Mouse (Mus musculus) limb, embryonic 11.5 days (tissue): ENCODE measurements around the gene Zfp398. TPM values are rescaled to one million over a fixed set of nuclear protein-coding genes. Genes with fewer than 3 reads are reported as not detected.
A peak's percentile ranks its signal among the peaks of the same experiment; 100 is the strongest.

ENCODE experiments used
- ATAC-seq: fragments of 200-750 bp; cut with Nextera tagmentation; 2 replicates; pipeline ENCODE4 v1.8.0; 2017; ENCODE audit warnings: low read depth; ENCODE audit not compliant: insufficient number of reproducible peaks, low FRiP score, low TSS enrichment
- DNase-seq: peaks from one replicate; pipeline ENCODE4 v3.0.0-alpha.2; 2015; ENCODE audit warnings: low spot score
- H3K27ac ChIP-seq: fragments of 300-500 bp; sonication (generic); replicated peaks from 2 replicates; pipeline ENCODE4 v1.5.1; 2014; ENCODE audit warnings: low read depth, mild to moderate bottlenecking, low read length
- H3K27me3 ChIP-seq: fragments of 300-500 bp; sonication (generic); 2 replicates; pipeline ENCODE4 v1.6.1; 2014; ENCODE audit warnings: mild to moderate bottlenecking, low read length, mixed read lengths; ENCODE audit not compliant: control insufficient read depth, insufficient read depth
- H3K36me3 ChIP-seq: fragments of 300-500 bp; sonication (generic); 2 replicates; pipeline ENCODE4 v1.6.1; 2014; ENCODE audit warnings: mild to moderate bottlenecking, low read length, moderate library complexity, mixed read lengths; ENCODE audit not compliant: control insufficient read depth, insufficient read depth
- H3K4me1 ChIP-seq: fragments of 300-500 bp; sonication (generic); 2 replicates; pipeline ENCODE4 v1.6.1; 2014; ENCODE audit warnings: low read length, mixed read lengths; ENCODE audit not compliant: control insufficient read depth, insufficient read depth
- H3K4me2 ChIP-seq: fragments of 300-500 bp; sonication (generic); 2 replicates; pipeline ENCODE4 v1.6.1; 2014; ENCODE audit warnings: low read depth, mild to moderate bottlenecking, moderate library complexity; ENCODE audit not compliant: severe bottlenecking
- H3K4me3 ChIP-seq: fragments of 300-500 bp; sonication (generic); 2 replicates; pipeline ENCODE4 v1.5.1; 2014; ENCODE audit warnings: low read depth, low read length
- H3K9ac ChIP-seq: fragments of 300-500 bp; sonication (generic); 2 replicates; pipeline ENCODE4 v1.6.1; 2014; ENCODE audit warnings: mild to moderate bottlenecking, low read length
- H3K9me3 ChIP-seq: fragments of 300-500 bp; sonication (generic); 2 replicates; pipeline ENCODE4 v1.6.1; 2016; ENCODE audit warnings: low read length; ENCODE audit not compliant: control insufficient read depth
- WGBS: fragments of 180-500 bp; shearing (Covaris S2); extraction: QIAGEN DNeasy Blood & Tissue Kit; methylation state at CpG from one replicate; pipeline ENCODE4 v1.1.7; 2014; 5-methylcytosine and 5-hydroxymethylcytosine counted together
- polyA plus RNA-seq: library from polyadenylated mRNA; unstranded; fragments of >200 nt; fragmentation: Nextera tagmentation; extraction: Ambion mirVana; gene quantifications from 2 replicates; pipeline ENCODE4 v1.2.1, GENCODE M21; 2014

Gene Zfp398
- polyA plus RNA-seq, 1 experiment from 2014 or later = 9.3 TPM

DNA sequence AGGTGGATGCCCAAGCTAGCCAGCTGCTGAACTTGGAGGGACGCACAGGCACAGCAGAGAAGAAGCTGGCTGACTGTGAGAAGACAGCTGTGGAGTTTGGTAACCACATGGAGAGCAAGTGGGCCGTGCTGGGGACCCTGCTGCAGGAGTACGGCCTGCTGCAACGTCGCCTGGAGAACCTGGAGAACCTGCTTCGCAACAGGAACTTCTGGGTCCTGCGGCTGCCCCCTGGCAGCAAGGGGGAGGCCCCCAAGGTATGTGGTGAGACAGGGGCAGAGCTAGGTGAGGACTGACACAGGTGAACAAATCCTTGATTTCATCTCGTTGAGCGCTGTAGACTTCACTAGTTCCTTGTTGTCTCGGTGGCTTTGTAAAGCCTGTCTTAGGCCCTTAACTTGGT lies 44.7 kb downstream of the Zfp398 start:
- no peak overlapping the region for H3K9ac ChIP-seq
- peaks cover 13% of the 10 kb centered on the region; the same call in 1 of the 2 replicates for H3K36me3 ChIP-seq
- no peak for ATAC-seq
- H3K4me2 ChIP-seq = no peak overlapping the region
- H3K9me3 ChIP-seq = no peaks in the 10 kb centered on the region
- no peak overlapping the region for H3K27ac ChIP-seq
- peaks cover 11% of the 10 kb centered on the region for H3K4me1 ChIP-seq
- H3K27me3 ChIP-seq = no peaks in the 10 kb centered on the region
- 92% methylated on average over 10 of the region's 10 CpGs for WGBS
- no peak for DNase-seq
- no peak overlapping the region for H3K4me3 ChIP-seq

GRCm38 (mm10) chr6:47888812-47889383 lies 53.4 kb downstream of the Zfp398 start:
- DNase-seq = no peak
- ATAC-seq = no peak
- Histone ChIP-seq H3K9me3 (no peaks in the 10 kb centered on the region), H3K4me2 (no peak overlapping the region), H3K27ac (no peak overlapping the region), H3K9ac (no peak overlapping the region), H3K4me3 (no peak overlapping the region), H3K27me3 (no peaks in the 10 kb centered on the region), H3K4me1 (no peaks in the 10 kb centered on the region), H3K36me3 (peaks cover 13% of the 10 kb centered on the region; the same call in 1 of the 2 replicates)
- WGBS = 89% methylated on average over 8 of the region's 8 CpGs

DNA sequence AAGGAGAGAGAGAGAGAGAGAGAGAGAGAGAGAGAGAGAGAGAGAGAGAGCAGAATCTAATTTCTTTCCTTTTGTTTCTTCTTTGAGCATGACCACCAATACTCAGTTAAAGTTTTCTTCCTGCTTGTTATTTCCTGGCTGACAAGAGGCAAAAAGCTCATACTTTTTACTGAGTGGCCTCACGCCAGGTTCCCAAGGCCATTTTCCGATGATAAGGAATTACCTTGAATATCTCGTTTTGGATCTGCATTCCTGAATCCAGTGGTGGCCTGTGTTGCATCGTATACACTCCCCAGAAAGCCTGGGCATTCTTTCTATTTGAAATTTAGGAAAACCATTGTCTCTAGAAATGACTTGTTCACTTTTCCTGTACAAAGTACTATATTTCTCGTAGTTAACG lies 64.0 kb downstream of the Zfp398 start:
- Histone ChIP-seq H3K27me3 (peaks cover under 1% of the 10 kb centered on the region; the same call in 1 of the 2 replicates), H3K36me3 (peaks cover 9% of the 10 kb centered on the region; the same call in 1 of the 2 replicates), H3K4me2 (no peak overlapping the region), H3K4me1 (no peaks in the 10 kb centered on the region), H3K9ac (no peak overlapping the region), H3K9me3 (no peaks in the 10 kb centered on the region), H3K27ac (no peak overlapping the region), H3K4me3 (no peak overlapping the region)
- DNase-seq (no peak), ATAC-seq (no peak)
- 94% methylated on average over 6 of the region's 6 CpGs for WGBS

DNA sequence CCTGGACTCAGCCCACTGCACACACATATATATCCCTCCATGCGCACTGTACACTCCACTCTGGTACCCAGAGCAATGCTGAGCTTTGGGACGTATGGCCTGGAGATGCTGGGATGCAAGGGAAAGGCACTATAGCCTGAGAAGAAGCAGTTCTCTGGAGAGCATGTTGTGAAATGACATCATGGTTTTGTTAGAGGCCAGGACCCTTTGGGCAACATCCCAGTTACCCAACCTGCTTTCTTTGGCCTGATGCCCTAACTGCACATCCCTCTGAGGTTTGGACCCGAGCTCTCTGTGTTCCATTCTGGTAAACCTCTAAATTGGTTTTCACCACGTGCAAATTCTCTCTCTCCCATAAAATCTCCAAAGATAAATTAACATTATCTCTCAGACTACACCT lies 68.1 kb downstream of the Zfp398 start:
- H3K4me2 ChIP-seq = no peak overlapping the region
- WGBS = 86% methylated on average over 4 of the region's 4 CpGs
- no peak for DNase-seq
- H3K4me1 ChIP-seq = no peaks in the 10 kb centered on the region
- no peak overlapping the region for H3K9ac ChIP-seq
- no peak overlapping the region for H3K4me3 ChIP-seq
- H3K9me3 ChIP-seq = no peaks in the 10 kb centered on the region
- no peak overlapping the region for H3K27ac ChIP-seq
- peaks cover 24% of the 10 kb centered on the region for H3K36me3 ChIP-seq
- no peak for ATAC-seq
- peaks cover 4% of the 10 kb centered on the region; the same call in 1 of the 2 replicates for H3K27me3 ChIP-seq

GRCm38 (mm10) chr6:47904361-47904760 lies 68.9 kb downstream of the Zfp398 start:
- no peak overlapping the region for H3K4me2 ChIP-seq
- peaks cover 4% of the 10 kb centered on the region; the same call in 1 of the 2 replicates for H3K27me3 ChIP-seq
- no peaks in the 10 kb centered on the region for H3K4me1 ChIP-seq
- WGBS = 28% methylated on average over 19 of the region's 19 CpGs
- H3K9ac ChIP-seq = no peak overlapping the region
- no peak overlapping the region for H3K4me3 ChIP-seq
- peaks cover 22% of the 10 kb centered on the region for H3K36me3 ChIP-seq
- H3K27ac ChIP-seq = no peak overlapping the region
- DNase-seq (no peak), ATAC-seq (no peak)
- H3K9me3 ChIP-seq = no peaks in the 10 kb centered on the region

DNA sequence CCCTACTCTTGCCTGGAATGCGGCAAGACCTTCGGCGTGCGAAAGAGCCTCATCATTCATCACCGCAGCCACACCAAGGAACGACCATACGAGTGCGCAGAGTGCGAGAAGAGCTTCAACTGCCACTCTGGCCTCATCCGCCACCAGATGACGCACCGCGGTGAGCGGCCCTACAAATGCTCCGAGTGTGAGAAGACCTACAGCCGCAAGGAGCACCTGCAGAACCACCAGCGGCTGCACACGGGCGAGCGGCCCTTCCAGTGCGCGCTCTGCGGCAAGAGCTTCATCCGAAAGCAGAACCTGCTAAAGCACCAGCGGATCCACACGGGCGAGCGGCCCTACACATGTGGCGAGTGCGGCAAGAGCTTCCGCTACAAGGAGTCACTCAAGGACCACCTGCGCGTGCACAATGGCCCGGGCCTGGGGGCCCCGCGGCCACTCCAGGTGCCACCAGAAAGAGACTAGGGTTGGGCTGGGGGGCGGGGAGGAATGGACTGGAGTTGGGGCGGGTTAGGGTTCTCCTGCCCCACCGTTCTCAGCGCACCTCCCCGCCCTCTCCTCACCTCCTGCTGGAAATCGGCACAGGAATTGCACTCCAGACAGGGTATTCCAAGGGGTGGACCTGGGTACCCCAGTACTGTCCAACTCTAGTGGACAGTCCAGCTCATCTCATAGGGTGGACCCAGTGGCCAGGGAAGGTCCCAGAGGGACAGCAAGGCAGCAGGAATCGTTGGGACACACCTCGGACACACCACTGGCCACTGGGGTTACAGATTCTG lies 69.6 kb downstream of the Zfp398 start:
- peak; percentile 38 for DNase-seq

GRCm38 (mm10) chr6:47906326-47906725 lies 70.9 kb downstream of the Zfp398 start:
- no peak overlapping the region for H3K9ac ChIP-seq
- no peak overlapping the region for H3K4me2 ChIP-seq
- H3K4me3 ChIP-seq = no peak overlapping the region
- H3K36me3 ChIP-seq = peaks cover 22% of the 10 kb centered on the region
- WGBS = 94% methylated on average over 5 of the region's 5 CpGs
- no peaks in the 10 kb centered on the region for H3K9me3 ChIP-seq
- no peaks in the 10 kb centered on the region for H3K4me1 ChIP-seq
- no peak overlapping the region for H3K27ac ChIP-seq
- H3K27me3 ChIP-seq = peaks cover 4% of the 10 kb centered on the region; the same call in 1 of the 2 replicates
- ATAC-seq (no peak), DNase-seq (no peak)

More for the DNA sequence above, 69.6 kb downstream of the Zfp398 start:
- ATAC-seq = no peak
- Histone ChIP-seq H3K4me2 (no peak overlapping the region), H3K36me3 (peaks cover 22% of the 10 kb centered on the region), H3K27me3 (peaks cover 4% of the 10 kb centered on the region; the same call in 1 of the 2 replicates), H3K4me1 (no peaks in the 10 kb centered on the region), H3K9me3 (no peaks in the 10 kb centered on the region), H3K9ac (no peak overlapping the region), H3K27ac (no peak overlapping the region), H3K4me3 (no peak overlapping the region)
- WGBS = 51% methylated on average over 44 of the region's 44 CpGs

- WGBS = 86% methylated on average over 1 of the region's 1 CpGs
- H3K4me2 ChIP-seq = no peak overlapping the region
- DNase-seq (no peak), ATAC-seq (no peak)
- H3K27me3 ChIP-seq = peaks cover 4% of the 10 kb centered on the region; the same call in 1 of the 2 replicates
- H3K4me3 ChIP-seq = no peak overlapping the region
- no peaks in the 10 kb centered on the region for H3K4me1 ChIP-seq
- no peak overlapping the region for H3K27ac ChIP-seq
- H3K9me3 ChIP-seq = no peaks in the 10 kb centered on the region
- H3K9ac ChIP-seq = no peak overlapping the region
- peaks cover 19% of the 10 kb centered on the region for H3K36me3 ChIP-seq
Observed at GRCm38 (mm10) chr6:47909007-47909406, 73.5 kb downstream of the Zfp398 start.
